Mouse (Mus musculus) Patski (cell line): ENCODE data around the gene Snap25. TPM values are rescaled to one million over a fixed set of nuclear protein-coding genes. Genes with fewer than 3 reads are reported as not detected.

Source experiments
- ATAC-seq: fragments of 100-300 bp; one replicate; pipeline ENCODE4 v1.8.0; 2021
- CTCF ChIA-PET: fragments of 350-600 bp; sonication (Branson Sonifier 250); formaldehyde crosslinking; loops from one replicate; lab custom pipeline; 2022; ENCODE audit warnings: inconsistent platforms; lab: Charles Lee
- POLR2A ChIA-PET: fragments of 350-600 bp; sonication (Branson Sonifier 250); formaldehyde crosslinking; loops from one replicate; lab custom pipeline; 2022; ENCODE audit warnings: antibody characterized with exemption, inconsistent platforms; lab: Charles Lee
- DNase-seq: peaks from one replicate; pipeline ENCODE4 v3.0.0-alpha.2; 2011; ENCODE audit warnings: low read depth, low spot score
- H3K27me3 ChIP-seq: fragments of 371-371 bp; one replicate; pipeline ENCODE4 v1.5.1; 2021
- CTCF ChIP-seq: fragments of 100-300 bp; IDR thresholded peaks from one replicate; pipeline ENCODE4 v1.5.1; 2021
- in situ Hi-C: fragments of 300-500 bp; cut with MboI; formaldehyde crosslinking; loops from 3 replicates; pipeline ENCODE4 v1.11.1; 2018; ENCODE audit warnings: low pct_unique_long_range_greater_than_20kb, mixed read lengths
- polyA plus RNA-seq: library from polyadenylated mRNA; unstranded; gene quantifications from one replicate; pipeline ENCODE4 v1.2.3, GENCODE M21; 2021

Snap25 gene
- polyA plus RNA-seq, 1 experiment from 2014 or later = not detected

GRCm38 (mm10) chr2:136758809-136759551, 45.7 kb downstream of the Snap25 start:
- ATAC-seq = no peak
- no peak for DNase-seq
- no peak for TF ChIP-seq CTCF
- in situ Hi-C loops = no loop called here
- CTCF ChIA-PET = no interaction called here
- peaks cover 38% of the 10 kb centered on the region for H3K27me3 ChIP-seq
- POLR2A ChIA-PET = no interaction called here

- ATAC-seq = no peak
- POLR2A ChIA-PET = no interaction called here
- in situ Hi-C loops = no loop called here
- TF ChIP-seq CTCF = no peak
- no peak for DNase-seq
- CTCF ChIA-PET = no interaction called here
- H3K27me3 ChIP-seq = peaks cover 12% of the 10 kb centered on the region
These were observed 64.9 kb downstream of the Snap25 start for GRCm38 (mm10) chr2:136778156-136778555.

- in situ Hi-C loops = no loop called here
- H3K27me3 ChIP-seq = peaks cover 12% of the 10 kb centered on the region
- ATAC-seq (no peak), DNase-seq (no peak)
- POLR2A ChIA-PET = no interaction called here
- CTCF ChIA-PET = no interaction called here
- TF ChIP-seq CTCF = no peak
These were observed 65.4 kb downstream of the Snap25 start for GRCm38 (mm10) chr2:136778674-136779073.

- in situ Hi-C loops = no loop called here
- CTCF ChIA-PET = no interaction called here
- POLR2A ChIA-PET = no interaction called here
- H3K27me3 ChIP-seq = peaks cover 12% of the 10 kb centered on the region
- DNase-seq (no peak), ATAC-seq (no peak)
- TF ChIP-seq CTCF = no peak
These were observed 67.0 kb downstream of the Snap25 start for GRCm38 (mm10) chr2:136780268-136780667.

- ATAC-seq = no peak
- CTCF ChIA-PET = no interaction called here
- POLR2A ChIA-PET = no interaction called here
- no peak for DNase-seq
- peaks cover 19% of the 10 kb centered on the region for H3K27me3 ChIP-seq
- TF ChIP-seq CTCF = no peak
- in situ Hi-C loops = no loop called here
These were observed 71.1 kb downstream of the Snap25 start for GRCm38 (mm10) chr2:136784310-136784709.

GRCm38 (mm10) chr2:136788379-136788778, 75.1 kb downstream of the Snap25 start:
- DNase-seq = no peak
- no peak for ATAC-seq
- TF ChIP-seq CTCF = no peak
- peaks cover 10% of the 10 kb centered on the region for H3K27me3 ChIP-seq
- ChIA-PET CTCF (no interaction called here), POLR2A (no interaction called here)
- in situ Hi-C loops = no loop called here

GRCm38 (mm10) chr2:136796518-136796917, 83.3 kb downstream of the Snap25 start:
- peaks cover 13% of the 10 kb centered on the region for H3K27me3 ChIP-seq
- ChIA-PET CTCF (interaction anchor here (1.4 kb wide), 1 partner anchor 12 kb away, joined by 4 read pairs; no protein-coding TSS in a partner anchor), POLR2A (no interaction called here)
- in situ Hi-C loops = no loop called here
- no peak for DNase-seq
- no peak for TF ChIP-seq CTCF
- ATAC-seq = no peak

- no peak for TF ChIP-seq CTCF
- ATAC-seq (no peak), DNase-seq (no peak)
- CTCF ChIA-PET = no interaction called here
- POLR2A ChIA-PET = no interaction called here
- in situ Hi-C loops = no loop called here
- H3K27me3 ChIP-seq = peaks cover 27% of the 10 kb centered on the region
These were observed 85.7 kb downstream of the Snap25 start for GRCm38 (mm10) chr2:136798887-136799430.

- CTCF ChIA-PET = no interaction called here
- H3K27me3 ChIP-seq = peaks cover 31% of the 10 kb centered on the region
- in situ Hi-C loops = no loop called here
- no peak for TF ChIP-seq CTCF
- DNase-seq = no peak
- POLR2A ChIA-PET = no interaction called here
- no peak for ATAC-seq
These were observed 87.8 kb downstream of the Snap25 start for GRCm38 (mm10) chr2:136801102-136801501.

GRCm38 (mm10) chr2:136802076-136802475, 88.8 kb downstream of the Snap25 start:
- no peak for TF ChIP-seq CTCF
- POLR2A ChIA-PET = no interaction called here
- no peak for ATAC-seq

GRCm38 (mm10) chr2:136803142-136803541, 89.9 kb downstream of the Snap25 start:
- TF ChIP-seq CTCF = no peak
- peaks cover 27% of the 10 kb centered on the region for H3K27me3 ChIP-seq
- no peak for ATAC-seq
- POLR2A ChIA-PET = no interaction called here
- no peak for DNase-seq
- CTCF ChIA-PET = no interaction called here
- in situ Hi-C loops = no loop called here

More at GRCm38 (mm10) chr2:136802076-136802475, 88.8 kb downstream of the Snap25 start:
- peaks cover 31% of the 10 kb centered on the region for H3K27me3 ChIP-seq
- no peak for DNase-seq
- in situ Hi-C loops = no loop called here
- CTCF ChIA-PET = no interaction called here
